Mouse (Mus musculus) heart, postnatal 10 days (tissue): ENCODE measurements at regions not wholly inside any gene's neighbourhood (a gene's known extent, or its start where the extent isn't known, plus 50 kb on each side); places are given as distances from the start of the nearest gene placed in this dataset.

Experiments
- DNase-seq, 2 experiments: peaks; one replicate each; pipeline ENCODE4 v3.0.0; 2021
- intact Hi-C: fragments of 180-260 bp; cut with DNase I; formaldehyde crosslinking; loops from one replicate; pipeline ENCODE4 v1.15.1; 2025
- microRNA-seq, 2 experiments: library from miRNA; unstranded; fragments of <30 nt; microRNA quantifications; one replicate each; pipeline ENCODE4 v1.2.0; 2022

- no peak for DNase-seq
- intact Hi-C loops: no loop called here
Measured at GRCm38 (mm10) chr2:94590494-94590893, 152.6 kb upstream of the Api5 start.

GRCm38 (mm10) chr2:94587255-94587654 is 149.3 kb upstream of the Api5 start:
- no peak for DNase-seq
- intact Hi-C loops: no loop called here

GRCm38 (mm10) chr2:94571646-94572045 is 133.7 kb upstream of the Api5 start:
- no peak for DNase-seq
- intact Hi-C loops: no loop called here

GRCm38 (mm10) chr2:94541230-94541905 is 103.4 kb upstream of the Api5 start:
- intact Hi-C loops: no loop called here
- DNase-seq: no peak

DNA sequence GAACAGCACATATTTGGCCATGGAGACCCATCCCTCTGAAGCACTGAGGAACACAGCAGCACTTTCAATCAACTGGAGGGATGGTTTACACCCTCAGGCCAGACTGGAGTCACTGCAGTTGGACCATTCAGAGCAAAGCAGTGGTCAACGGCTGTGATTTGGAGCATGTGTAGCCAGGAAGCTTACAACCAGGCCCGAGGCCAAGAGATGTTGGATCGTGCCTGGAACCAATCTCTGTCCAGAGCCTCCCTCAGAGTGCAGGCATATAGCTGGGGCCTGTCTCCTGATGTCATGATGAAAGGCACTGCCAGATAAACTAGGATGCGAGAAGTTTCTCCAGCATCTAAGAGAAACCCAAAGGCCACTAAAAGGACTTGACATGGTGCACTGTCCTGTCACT is 98.7 kb upstream of the Api5 start:
- intact Hi-C loops: no loop called here
- no peak for DNase-seq

- intact Hi-C loops: no loop called here
Measured at GRCm38 (mm10) chr2:94531175-94531574, 93.2 kb upstream of the Api5 start.

GRCm38 (mm10) chr2:94524536-94524935 is 86.6 kb upstream of the Api5 start:
- DNase-seq: peak; percentile 30 to 59
- intact Hi-C loops: no loop called here

More at GRCm38 (mm10) chr2:94531175-94531574, 93.2 kb upstream of the Api5 start:
- DNase-seq: no peak

- DNase-seq: no peak
- intact Hi-C loops: no loop called here
Measured at GRCm38 (mm10) chr2:94516866-94517265, 78.9 kb upstream of the Api5 start.

GRCm38 (mm10) chr2:94512027-94512426 is 74.1 kb upstream of the Api5 start:
- intact Hi-C loops: no loop called here
- peak in 1 of 2 experiments; percentile 8 for DNase-seq

- DNase-seq: no peak
- intact Hi-C loops: no loop called here
Measured at GRCm38 (mm10) chr2:94500649-94501048, 62.7 kb upstream of the Api5 start.

- DNase-seq: no peak
- intact Hi-C loops: no loop called here
Measured at GRCm38 (mm10) chr2:94498516-94498915, 60.6 kb upstream of the Api5 start.

Small RNA genes lying in the stretch of these regions (microRNA-seq; reads per million reads assigned to microRNA genes)
- gene Gm44461: 0 reads per million in 2 experiments
